ENCODE assay signal across 30 mouse cellular contexts in the genomic region with DNA sequence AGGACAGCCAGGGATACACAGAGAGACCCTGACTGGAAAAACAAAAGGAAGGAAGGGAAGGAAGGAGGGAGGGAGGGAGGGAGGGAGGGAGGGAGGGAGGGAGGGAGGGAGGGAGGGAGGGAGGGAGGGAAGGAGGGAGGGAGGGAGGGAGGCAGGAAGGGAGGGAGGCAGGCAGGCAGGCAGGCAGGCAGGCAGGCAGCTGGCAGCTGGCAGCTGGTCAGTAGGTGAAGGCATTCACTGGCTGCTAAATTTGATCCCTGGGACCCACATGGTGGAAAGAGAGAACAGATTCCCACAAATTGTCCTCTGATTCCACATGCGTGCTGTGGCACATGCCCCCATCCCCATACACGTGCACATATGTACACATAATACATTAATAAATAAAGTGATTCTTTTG. TPM values are rescaled to one million over a fixed set of nuclear protein-coding genes. Genes with fewer than 3 reads are reported as not detected.
"Had no signal": no experiment of that assay in that cellular context is flagged by ENCODE, and none has a peak within 500 bp of the region (broad histone marks: within the 10 kb centered on the region; RNA-seq: fewer than 3 reads in every experiment).

No protein-coding gene starts in this region.

- H3K36me3 ChIP-seq: heart, embryonic 12.5 days; heart, embryonic 13.5 days; heart, embryonic 15.5 days; hindbrain, embryonic 15.5 days; intestine, embryonic 15.5 days; kidney, embryonic 15.5 days had no signal

- H3K4me3 ChIP-seq: heart, embryonic 12.5 days; heart, embryonic 15.5 days; hindbrain, embryonic 12.5 days; hindbrain, embryonic 13.5 days; hindbrain, embryonic 15.5 days; intestine, embryonic 15.5 days; kidney, embryonic 15.5 days; layer of hippocampus, adult 2 months; left cerebral cortex, adult 2 months had no signal

- H3K4me2 ChIP-seq: heart, embryonic 11.5 days; heart, embryonic 12.5 days; heart, embryonic 13.5 days; heart, embryonic 15.5 days; hindbrain, embryonic 12.5 days; hindbrain, embryonic 13.5 days; hindbrain, embryonic 14.5 days; hindbrain, embryonic 15.5 days; intestine, embryonic 15.5 days; kidney, embryonic 15.5 days had no signal

- H3K27ac ChIP-seq: heart, embryonic 13.5 days; heart, embryonic 15.5 days; hindbrain, embryonic 12.5 days; hindbrain, embryonic 13.5 days; hindbrain, embryonic 14.5 days; hindbrain, embryonic 15.5 days; hindbrain, postnatal 0 days; intestine, embryonic 15.5 days; kidney, embryonic 15.5 days; kidney, postnatal 0 days; layer of hippocampus, adult 2 months; left cerebral cortex, adult 2 months had no signal

- DNase-seq: heart, postnatal 10 days; heart, postnatal 14 days; heart, postnatal 36 days; heart, postnatal 4 days; kidney, adult 11 months; kidney, adult 18-20 months; kidney, adult 2 months; kidney, adult 8-10 months; kidney, adult 9 months; kidney, postnatal 14 days; kidney, postnatal 25 days; kidney, postnatal 36 days; kidney, postnatal 4 days; layer of hippocampus, adult 9-11 months; layer of hippocampus, postnatal 36 days had no signal

RNA-seq across cellular contexts. Expression of a gene that starts 8.0 kb away (rescaled TPM):
- total RNA-seq: hematopoietic stem cell, adult 5-6 weeks had no signal
